Mouse (Mus musculus) cerebellum, postnatal 36 days (tissue): ENCODE data around the gene Hsdl1.

Experiments
- DNase-seq, 2 experiments: peaks; one replicate each; pipeline ENCODE4 v3.0.0; 2021 to 2022; ENCODE audit warnings: mixed read lengths in 2 of 2

The Hsdl1 gene

DNA sequence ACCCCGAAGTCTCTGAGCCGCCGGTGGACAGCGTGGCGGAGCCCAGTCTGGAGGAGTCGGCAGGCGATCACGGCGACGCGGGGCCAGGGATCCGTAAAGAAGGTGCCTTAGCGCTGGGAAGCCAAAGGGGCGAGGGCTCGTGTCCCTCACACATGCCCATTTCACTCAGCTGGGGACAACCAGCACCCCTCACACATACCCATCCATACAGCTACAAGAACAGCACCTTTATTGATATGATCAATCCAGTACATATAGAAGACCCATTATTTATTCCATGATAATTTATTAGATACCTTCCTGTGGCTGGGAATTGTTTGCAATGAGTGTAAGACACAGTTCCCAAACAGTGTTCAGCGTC lies 363 bp upstream of the Hsdl1 start:
- DNase-seq, result no peak

DNA sequence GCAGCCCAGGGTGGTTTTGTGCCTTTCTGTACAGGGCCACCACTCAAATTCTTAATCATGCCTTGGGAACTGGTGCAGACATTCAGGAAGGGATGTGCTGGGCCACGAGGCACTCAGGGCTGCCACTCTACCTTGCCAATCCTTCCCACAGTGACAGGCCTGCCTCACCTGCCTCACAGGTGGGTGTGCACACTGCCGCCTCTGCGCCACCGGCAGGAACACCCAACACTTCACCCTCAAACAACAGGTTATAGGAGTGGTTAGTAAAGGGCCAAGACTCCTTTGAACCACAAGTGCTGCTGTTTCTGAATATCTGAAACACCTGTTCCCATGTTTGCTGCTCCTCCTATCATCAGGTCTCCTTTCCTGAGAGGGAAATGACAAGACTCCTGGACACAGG lies 2.6 kb downstream of the Hsdl1 start:
- DNase-seq, result no peak

DNA sequence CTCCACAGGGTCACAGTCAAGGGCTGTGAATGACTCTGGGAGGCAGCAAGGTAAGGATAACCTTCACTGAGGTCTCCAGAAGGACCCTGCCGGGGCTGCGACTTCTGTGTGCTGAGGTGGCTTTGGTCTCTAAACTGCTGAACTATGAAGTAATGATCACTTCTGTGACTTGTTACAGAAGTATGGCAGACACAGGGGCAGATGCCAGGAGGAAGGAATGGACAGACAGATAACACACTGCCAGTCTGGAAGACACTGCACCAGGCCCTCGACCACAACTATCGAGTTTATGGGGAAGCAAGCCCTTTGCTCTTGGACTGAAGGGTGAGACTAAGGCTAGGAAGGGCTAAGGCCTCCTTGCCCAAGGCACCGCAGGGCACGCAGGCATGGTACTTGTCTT lies 3.8 kb downstream of the Hsdl1 start:
- DNase-seq, result no peak

DNA sequence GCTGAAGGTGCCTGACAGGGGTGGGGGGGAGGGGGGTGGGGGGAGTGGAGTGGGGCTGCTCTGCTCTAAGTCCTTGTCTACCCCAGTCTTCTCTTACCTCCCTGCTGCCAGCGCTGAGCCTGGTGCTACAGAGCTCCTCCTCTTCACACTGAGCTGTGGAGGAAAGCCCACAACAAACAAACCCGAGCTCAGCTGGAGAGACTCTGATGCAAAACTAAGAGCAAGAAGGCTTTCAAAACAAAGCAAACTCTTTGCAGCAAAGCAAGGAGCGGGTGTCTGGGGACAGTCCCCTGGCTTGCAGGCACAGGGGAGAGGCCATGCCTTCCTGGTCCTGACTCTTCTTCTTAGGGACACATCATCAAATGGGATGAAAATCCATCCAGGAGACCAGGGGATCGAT lies 5.1 kb downstream of the Hsdl1 start:
- no peak for DNase-seq

DNA sequence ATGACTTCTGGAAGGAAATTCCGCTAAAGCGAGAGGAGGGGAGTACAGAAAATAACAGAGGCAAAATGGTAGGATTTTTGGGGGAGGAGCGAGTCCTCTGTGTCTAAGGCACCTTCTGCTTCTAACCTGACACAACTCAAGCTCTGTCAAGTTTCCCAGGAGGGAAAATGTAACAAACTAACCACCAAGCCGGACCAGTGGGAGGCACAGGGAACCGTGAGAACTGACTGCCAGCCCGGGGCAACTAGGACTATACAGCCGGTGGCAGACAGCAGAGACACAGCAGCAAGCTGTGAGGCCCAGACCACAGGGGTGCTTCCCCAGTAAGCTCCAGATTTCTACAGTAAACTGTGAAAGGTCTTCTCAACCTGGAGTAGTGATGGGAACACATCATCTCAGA lies 6.0 kb downstream of the Hsdl1 start:
- no peak for DNase-seq

DNA sequence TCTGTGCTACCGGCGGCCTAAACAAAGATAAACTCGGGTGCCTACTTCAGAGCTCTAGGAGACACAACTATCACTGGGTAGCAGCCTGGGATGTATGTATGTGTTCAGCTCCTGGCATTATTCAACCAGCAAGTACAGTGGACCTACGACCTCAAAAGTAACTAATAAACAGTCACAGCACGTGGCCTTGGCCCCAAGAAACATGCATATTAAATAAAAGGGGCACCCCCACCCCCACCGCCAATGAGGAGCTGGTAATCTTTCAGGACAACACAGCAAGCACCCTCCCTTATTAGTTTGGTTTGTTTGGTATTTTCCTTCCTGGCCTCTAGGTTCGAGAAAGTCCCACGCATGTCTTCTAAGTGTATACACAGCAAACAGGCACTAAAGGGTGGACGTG lies 6.7 kb downstream of the Hsdl1 start:
- DNase-seq, result no peak

DNA sequence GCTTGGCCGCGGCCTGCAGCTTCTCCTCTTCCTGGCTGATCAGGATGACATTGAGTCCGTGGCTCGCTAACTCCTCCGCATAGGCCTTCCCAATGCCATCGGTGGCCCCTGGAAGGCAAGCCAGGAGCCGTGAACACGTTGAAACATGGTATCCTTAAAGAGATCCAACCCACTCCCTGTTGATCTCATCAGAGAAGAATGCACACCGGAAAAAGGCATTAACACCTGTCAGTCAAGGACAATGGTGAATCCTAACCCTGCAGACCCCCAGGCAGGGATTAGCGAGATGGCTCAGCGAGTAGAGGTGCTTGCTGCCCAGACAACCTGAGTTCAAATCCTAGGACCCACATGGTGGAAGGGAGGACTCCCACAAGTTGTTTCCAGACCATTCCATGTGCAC lies 8.6 kb downstream of the Hsdl1 start:
- no peak for DNase-seq

DNA sequence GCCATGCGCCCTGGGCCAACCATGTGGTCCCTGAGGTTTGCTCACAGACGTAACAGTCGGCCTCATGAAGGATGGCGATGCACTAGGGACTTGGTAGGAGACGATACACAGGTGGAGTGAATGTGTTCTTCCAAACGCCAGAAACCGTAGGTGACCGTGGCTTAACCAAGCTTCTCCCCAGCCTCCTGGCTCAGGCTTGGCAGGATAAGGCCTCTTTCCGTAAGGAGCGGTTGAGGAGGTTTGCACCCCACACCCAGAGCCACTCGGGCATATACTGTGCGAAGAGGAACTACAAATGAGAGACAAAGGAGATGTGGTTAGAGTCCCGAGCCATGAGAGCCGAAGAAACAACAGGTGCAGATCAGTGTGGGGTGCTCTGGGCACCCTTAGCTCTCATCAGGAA lies 11.1 kb downstream of the Hsdl1 start:
- DNase-seq, result peak; percentile 14 to 28

DNA sequence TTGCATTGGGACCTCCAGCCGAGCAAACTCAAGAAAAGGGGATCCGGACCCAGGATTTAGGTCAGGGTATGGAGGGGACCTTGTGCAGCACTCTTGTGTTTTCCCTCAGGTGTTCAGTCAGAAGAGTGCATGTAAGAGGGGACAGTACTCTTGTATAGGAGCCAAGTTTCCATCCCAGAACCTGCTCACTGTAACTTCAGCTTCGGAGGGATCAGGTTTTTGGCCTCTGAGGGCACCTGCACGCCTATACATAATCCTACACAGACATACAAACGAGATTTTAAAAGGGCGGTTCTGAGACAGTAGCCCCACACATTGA lies 15.6 kb downstream of the Hsdl1 start:
- DNase-seq, result no peak

DNA sequence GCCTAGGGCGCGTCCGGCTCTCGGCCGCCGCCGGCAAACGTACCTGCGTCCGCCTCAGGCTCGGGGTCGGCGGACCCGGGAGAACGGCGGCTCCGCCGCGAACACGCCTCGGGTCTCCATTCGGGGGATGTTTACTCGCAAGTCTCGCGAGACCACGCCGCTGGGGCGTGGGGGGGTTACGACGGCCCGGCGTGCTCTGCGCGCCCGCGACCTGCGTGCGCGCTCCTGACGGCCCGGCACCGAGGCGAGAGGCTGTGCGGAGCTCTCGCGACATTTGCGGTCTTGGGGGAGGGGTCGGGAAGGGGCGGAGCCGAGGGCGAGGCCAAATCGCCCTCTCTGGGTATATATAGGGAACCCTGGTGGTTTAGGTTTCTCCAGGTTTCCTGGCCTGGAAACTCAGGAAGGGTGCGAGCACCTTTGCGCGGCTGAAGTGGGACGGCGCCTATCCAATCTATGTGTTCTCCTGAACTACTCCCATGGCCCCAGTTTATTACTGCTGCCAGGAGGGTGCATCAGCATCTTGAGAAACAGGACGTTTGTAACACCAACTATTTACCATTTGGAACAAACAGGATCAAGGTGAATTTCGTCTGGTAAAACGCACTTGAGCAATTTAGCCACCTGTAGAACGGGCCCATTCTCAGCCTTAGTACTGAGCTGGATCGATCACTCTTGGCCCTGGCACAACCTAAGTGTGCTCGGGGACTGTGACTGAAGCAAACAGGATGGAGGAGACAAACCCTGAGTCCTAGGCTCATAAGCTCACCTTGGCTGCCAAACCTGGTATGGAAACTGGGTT lies 16.2 kb downstream of the Hsdl1 start, which contains the start of gene Mbtps1:
Mbtps1 (minus strand) TSS at position 133 of the 799 bp plus-strand sequence.
- DNase-seq, result peak; percentile 96 to 98

DNA sequence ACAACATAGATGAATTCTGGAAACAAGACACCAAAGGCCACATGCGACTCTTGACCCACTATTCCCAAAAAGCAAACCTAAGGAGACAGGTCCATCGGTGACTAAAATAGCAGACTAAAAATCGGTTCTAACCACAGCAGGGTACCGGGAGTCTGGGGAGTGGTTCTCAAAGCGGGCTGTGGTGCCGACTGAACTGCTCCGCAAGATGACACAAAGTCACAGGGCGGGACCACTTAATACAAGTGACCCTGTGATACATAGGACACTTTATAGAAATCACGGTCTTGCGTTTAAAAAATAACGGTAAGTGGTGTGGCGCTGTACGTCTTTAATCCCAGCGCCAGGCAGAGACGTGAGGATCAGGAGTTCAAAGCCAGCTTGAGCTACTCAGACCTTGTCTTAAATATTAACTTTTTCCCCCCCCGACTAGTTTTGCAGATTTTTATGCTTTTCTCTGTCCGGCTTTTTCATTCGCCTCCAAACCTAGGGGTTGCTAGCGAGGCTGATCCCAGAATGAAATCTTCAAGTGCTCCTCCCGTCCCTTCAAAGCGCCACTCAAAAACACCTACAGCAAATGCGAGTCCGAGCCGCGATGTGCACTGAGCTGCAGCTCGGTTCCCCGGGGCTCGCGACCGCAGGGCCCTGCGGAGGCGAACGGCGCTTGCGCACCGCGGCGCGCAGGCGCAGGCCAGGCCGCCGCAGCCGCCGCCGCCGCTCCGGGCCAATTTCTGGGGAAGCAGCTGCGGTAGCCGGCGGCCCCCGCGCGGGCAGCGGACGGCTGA lies 17.0 kb downstream of the Hsdl1 start:
- peak in 1 of 2 experiments; percentile 81 for DNase-seq

DNA sequence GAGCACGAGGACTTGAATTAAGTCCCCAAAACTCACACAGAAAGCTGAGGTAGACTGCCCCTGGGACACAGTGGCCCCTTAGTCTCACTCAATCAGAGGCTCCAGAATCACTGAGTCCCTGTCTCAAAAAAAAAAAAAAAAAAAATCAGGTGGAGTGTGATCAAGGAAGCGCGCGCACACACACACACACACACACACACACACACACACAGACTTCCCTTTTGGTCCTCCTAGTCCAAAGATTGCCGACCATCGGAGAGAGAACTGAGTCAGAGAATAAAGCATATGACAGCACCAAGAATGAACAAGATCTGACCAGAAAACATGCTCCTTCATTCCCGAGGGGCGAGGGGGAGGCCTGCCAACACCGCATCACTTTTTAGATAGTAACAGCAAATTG lies 17.9 kb downstream of the Hsdl1 start:
- no peak for DNase-seq

DNA sequence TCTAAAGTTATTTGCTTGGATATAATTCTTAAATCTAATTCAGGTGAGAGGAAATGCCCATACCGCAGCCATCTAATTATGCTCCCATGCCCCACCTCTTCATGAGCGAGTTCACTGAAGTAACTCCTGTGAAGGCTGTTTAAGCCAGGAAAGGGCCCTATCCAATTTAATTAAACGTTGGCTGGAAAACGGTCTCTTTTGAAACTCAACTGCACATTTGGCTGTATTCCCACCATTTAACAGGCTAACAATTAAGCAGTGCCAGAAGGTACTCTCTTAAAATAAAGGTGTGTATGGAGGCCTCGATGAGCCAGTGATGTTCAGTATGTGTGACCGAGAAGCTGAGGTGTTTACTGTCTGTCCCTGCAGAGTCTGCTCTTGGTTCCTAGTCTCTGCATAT lies 19.1 kb downstream of the Hsdl1 start:
- no peak for DNase-seq

DNA sequence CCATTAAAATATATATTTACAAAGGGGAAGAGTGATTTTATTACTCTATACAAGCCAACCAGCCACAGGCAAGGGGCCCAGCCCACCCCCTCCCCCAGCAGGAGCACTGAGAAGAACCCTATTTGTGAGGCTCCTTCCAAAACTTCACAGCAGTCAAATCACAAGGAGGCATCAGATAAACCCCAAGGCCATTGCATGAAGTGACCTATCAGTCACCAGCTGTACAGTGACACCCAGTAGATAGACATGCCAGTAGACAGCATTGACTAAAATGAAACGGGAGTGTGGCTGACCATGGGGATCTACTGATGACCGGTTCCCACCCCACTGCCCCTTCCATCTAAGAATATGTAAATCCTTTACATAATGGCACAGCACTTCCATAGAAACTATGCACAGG lies 22.0 kb downstream of the Hsdl1 start:
- DNase-seq, result no peak

DNA sequence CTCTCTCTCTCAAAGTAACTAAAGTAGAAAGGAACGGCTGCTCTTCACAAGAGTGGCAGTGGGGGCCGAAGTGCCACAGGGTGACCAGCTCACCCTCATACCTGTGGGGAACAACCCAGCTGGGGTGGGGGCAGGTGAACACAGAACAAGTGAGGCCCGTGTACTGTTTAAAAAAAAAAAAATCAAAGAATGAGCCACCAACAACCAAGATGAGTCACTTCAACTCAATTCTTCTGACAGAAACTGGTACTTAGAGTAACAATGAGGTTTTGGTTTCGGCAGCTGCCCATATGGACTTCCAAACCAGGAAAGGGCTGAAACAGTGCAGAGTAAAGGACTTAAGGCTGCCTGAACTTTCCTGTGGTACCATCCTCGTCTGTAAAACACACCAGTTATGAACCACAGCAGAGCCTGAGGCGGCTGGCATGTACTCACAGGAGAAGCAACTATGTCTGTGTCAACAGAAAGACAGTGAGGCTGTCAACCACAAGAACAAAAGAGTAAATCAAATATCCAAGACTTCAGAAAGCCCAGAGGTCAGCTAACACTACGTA lies 26.3 kb downstream of the Hsdl1 start:
- DNase-seq, result no peak

DNA sequence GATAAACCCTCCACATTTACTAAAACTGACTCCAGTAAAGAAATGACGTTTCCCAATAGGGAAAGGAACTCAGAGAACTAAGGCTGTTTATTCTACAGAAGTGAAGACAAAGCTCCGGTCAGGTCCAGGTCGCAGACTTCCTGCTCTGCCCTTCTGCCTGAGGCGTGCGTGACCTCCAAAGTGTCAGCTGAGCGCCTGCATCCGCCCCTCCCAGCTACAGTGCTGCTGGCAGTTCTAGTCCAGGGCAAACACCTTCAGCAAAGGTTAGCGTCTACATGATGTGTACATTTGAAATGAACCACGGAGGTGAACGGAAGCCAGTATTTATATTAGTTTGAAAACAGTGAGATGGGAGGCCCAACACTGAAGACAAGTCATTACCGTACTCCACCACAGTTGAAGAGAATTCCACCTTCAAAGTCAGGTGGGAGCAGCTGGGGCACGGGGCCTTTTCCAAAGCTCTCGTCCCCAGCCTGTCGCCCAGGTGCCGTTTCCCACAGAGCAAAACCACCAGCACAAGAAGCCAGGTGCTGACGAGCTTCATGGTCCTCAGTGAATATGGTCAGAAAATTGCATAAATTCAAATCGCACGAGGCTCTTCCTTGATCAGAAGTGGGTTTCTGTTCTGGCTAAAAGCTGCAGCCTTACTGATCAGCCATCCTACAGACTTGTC lies 27.8 kb downstream of the Hsdl1 start:
- DNase-seq, result no peak

DNA sequence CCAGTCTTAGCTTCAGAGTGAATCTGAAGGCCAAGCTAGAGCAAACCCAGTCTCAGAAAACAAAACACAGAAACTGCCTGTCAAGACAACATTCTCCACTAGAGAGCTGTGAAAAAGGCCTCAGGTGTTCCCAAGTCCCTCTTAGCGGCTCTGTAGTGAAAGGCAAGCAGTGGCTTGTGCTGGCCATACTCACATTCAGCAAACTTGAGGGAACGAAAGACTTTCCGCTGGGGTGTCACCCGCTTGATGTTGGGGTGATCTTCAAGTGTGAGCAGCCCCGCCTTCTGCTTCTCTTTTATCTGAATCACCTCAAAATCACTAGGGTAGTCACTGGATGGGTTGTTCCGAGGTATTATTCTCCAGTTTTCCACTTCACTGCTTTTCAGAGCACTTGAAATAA lies 29.2 kb downstream of the Hsdl1 start:
- DNase-seq, result no peak

DNA sequence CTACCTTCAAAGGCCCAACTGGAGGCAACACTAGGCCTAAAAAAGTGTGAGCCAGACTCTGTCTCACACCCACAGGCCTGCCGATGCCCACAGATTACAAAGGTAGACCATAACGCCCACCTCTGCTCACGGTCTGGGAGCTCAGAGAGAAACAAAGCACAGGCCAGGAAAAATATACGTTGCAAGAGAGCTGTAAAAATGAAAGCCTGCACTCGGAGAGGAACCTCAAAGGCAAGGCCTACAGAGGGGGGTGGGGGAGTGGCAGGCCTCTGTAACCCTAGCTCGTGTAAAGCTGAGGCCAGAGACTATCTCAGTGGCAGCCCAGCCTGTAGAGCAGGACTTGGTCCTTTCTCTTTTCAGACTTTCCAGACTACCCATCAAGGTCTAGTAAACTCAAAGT lies 29.8 kb downstream of the Hsdl1 start:
- no peak for DNase-seq

DNA sequence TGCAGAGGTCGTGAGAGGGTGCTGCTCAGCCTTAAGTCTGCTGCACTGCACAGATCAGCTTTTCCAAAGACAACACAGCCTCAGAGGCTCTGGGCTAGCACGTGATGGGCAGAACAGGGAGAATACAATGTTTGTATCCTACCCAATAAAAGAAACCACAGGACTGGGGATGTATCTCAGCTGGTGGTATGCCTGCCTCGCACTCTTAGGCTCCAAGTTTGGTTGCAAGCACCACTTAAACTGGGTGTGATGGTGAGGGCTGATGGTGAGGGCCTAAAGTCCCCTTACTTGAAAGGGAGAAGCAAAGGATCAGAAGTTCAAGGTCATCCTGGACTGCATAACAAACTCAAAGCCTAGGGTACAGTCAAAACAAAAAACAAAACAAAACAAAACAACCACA lies 30.4 kb downstream of the Hsdl1 start:
- no peak for DNase-seq

DNA sequence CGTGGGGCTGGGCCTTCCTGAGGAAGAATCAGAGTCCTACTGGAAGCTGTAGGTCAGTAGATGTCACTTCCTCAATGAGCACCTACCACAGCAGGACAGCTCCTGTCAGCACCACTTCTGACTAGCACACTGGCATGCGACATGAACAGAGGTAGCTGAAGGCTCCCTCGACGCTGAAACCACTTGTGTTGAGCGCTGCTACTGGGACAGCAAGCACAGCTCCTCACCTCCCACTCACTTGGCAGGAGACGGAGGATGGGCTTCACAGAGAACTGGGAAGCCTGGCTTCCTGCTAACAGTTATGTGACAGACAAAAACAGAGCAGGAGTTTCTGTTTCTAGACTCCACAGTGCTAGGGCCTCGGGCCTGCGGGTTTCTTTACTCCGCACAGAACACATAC lies 43.0 kb downstream of the Hsdl1 start:
- no peak for DNase-seq

DNA sequence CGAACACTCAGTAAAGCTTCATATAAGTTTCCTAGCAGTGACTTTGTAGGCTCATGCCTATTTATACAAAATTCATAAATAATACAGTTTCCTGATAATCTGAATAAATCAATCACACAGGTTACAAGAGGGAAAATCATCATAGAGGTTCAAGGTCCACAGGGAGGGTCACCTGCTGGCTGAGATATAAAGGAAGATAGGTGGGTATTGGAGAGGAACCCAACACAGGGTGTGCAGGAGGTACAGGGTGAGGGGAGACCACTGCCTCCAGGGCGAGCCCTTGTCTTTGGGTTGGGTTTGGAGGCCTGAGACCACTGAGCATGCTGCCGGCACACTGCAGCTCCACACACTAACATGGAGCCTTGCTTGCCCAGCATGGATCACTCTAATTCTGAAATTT lies 43.6 kb downstream of the Hsdl1 start:
- no peak for DNase-seq

DNA sequence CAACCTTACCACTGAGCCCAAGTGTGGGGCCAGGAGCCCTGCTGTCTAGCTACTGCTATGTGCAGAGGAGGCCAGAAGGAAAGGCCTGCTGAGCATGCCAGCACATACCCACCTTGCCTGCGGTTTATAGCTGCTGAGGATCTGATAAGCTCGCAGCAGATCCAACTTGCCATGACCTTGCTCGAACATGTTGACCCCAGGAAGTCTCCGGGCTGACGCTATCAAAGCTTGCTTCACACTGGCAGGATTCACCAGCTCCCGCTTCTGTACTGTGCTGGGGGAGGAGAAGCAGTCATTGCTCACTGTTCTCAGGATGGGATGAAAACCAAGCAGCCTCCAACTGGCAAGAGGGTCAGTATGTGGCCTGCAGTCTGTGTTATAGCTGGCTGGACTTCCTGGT lies 44.0 kb downstream of the Hsdl1 start:
- DNase-seq, result no peak

DNA sequence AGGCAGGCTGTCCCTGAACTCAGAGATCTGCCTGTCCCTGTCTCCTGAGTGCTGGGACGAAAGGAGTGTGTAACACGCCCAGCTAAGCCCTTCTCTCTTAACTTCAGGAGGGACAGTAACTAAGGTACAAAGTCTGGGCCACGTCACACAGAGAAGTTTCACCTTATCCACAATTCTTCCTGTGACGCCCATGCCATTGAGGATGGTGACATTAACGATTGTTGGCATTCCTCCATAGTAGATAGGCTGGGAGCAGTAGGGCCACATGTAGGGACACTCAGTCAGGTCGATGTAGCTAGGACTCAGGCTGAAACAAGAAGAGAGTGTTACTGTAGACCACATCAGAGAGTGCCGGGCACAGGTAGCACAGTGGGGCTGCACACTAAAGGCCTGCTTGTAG lies 46.2 kb downstream of the Hsdl1 start:
- no peak for DNase-seq

DNA sequence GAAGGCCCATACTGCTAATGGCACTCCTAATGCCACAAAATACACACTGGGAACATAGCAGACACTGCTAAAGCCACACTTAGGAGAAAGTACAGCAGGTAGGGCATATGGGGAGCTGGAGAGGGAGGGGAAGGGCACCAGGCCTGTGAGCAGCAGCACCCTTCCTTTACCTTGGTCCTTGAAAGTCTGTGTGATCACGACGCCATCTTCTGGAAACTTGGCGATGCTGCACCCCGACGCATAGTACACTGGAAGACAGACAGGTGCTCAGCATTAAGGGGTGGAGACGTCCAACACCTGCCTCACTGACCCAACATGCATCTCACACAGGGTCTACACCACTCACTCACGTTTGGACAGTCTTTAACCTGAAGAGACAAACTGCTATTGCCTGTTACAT lies 54.9 kb downstream of the Hsdl1 start:
- DNase-seq, result no peak
